Mouse (Mus musculus) natural killer cell, adult 2 months (primary cell): ENCODE data around the gene Smad9.

Experiments used
- DNase-seq, 2 experiments: peaks; one replicate each; pipeline ENCODE4 v3.0.0; 2022; ENCODE audit warnings: low spot score in 2 of 2

The Smad9 gene

DNA sequence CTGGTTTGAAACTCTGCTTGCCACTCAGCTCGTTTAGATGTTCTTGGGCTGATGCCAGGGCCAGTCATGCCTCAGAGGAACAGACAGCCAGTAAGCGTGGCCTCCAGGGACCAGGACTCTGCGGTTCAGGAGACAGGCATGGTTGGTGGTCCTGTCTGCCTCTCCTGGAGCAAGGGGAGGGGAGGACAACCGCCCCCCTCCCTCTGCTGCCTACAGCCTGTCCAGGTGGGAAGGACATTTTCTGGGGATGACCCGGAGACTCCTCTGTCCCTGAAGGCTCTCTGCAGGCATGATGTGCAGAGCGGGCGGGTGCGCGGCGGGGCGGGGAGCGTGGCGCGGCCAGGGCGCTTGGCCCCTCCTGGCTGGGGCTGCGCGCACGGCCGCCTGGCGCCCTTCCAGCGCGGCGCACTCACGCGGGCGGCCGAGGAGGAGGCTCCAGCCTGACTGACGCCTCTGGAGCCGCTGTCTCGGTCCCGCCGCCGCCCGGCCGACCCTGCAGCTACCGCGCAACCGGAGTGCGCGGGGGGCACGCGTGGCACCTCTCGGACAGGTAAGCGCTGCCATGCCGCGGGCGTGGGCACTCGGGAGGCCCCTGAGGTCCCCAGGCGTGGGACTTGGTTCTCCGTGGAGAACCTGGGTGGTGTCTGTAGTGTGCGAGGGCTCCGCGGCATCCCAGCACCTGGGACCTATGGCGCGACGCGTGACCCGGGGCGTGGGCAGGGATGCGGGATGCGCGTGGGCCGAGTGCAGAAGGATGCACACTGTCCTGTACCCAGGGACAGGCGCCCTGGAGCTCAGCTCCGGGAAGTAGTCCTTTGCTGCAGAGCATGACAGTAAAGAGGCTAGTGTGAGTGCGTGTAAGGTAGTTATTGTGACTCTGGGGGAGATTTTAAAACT lies at the start of gene Smad9:
TSS of gene Smad9 (plus strand) at position 438 of the 897 bp plus-strand sequence.
- no peak for DNase-seq

GRCm38 (mm10) chr3:54708972-54709371 lies 46.4 kb upstream of the Smad9 start:
- peak; percentile 42 to 51 for DNase-seq

- no peak for DNase-seq
Measured at GRCm38 (mm10) chr3:54714253-54714652, 41.1 kb upstream of the Smad9 start, which contains the start of gene Gm21958. Gene Gm21958, minus strand, starts transcription at chr3:54714353.

DNA sequence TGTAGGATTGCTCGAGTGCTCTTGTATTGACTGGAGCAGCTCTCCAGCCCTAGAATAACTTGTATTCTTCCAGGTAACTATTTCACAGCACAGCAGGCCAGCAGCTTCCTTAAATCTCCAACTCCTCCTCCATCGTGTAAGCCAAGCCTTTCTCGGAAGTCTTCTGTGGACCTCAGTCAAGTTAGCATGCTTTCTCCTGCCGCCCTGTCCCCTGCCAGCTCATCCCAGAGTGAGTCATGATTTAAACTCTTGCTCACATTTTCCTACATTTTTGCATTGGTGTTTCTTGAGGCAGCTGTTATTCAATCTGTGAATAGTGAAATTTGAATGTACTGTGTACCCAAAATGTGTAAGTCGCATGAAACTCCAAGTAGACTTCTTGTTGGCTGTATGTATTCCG lies 39.9 kb upstream of the Smad9 start:
- DNase-seq, result no peak

DNA sequence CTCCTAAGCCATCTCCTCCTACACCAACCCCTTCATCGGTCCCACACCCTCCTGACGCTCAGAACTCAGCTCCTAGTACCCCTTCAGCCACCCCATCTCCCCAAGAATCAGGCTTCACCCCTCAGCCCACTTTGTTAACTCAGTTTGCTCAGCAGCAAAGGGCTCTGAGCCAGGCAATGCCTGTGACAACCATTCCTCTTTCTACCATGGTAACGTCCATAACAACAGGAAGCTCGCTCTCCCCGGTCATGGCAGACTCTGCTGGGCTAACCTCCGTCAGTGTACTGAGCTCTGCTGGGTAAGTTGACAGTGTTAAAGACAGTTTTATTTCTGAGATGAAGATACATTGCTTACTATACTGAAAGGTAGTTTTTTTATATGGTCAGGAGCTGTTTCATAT lies 38.0 kb upstream of the Smad9 start:
- no peak for DNase-seq

GRCm38 (mm10) chr3:54718947-54719346 lies 36.4 kb upstream of the Smad9 start:
- DNase-seq, result no peak

DNA sequence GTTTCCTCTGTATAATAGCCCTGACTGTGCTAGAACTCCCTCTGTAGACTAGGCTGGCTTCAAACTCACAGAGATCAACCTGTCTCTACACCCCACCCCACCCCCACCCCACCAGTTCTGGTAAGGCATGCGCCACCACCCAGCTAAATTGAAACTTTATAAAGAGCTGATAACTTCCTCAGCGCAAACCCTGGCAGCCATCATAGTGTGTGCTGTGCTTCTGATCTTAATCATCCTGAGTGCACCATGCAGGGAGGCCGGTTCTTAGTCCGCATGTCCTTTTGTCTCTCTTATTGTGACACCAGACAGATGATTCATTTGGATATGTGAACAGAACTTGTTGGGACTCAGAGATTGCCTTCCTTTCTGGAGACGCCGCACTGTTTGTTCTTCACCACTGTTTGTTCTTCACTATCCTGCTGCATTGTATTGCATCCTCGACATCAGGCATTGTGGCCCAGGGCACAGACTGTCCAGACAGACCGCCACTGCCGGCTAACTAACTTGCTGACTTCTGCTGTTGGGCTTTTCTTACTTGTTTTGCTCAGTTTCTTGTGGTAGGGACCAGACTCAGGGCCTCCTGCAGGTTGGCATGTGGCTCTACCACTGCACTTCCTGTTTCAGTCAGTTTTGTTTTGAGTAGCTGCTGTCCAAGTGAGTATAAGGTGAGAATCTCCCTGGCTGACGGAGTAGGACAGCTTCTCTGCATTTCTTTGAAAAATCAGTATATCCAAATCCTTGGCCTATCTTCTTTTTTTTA lies 31.5 kb upstream of the Smad9 start:
- DNase-seq, result peak; percentile 67

DNA sequence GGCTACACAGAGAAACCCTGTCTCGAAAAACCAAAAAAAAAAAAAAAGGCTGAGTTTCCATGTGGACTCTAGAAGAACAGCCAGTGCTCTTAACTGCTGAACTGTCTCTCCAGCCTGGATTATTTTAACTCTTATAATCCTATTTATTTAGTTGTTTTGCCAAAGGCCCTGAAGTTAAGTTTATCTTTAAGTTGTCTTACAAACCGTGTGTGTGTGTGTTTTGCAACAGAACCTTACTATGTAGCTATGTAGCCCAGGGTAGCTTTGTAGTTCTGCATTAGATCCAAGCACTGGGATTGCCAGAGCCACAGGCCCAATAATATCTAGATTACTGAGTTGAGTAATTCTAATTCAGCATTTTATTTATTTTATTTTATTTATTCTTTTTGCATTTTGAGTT lies 30.0 kb upstream of the Smad9 start:
- DNase-seq, result no peak

DNA sequence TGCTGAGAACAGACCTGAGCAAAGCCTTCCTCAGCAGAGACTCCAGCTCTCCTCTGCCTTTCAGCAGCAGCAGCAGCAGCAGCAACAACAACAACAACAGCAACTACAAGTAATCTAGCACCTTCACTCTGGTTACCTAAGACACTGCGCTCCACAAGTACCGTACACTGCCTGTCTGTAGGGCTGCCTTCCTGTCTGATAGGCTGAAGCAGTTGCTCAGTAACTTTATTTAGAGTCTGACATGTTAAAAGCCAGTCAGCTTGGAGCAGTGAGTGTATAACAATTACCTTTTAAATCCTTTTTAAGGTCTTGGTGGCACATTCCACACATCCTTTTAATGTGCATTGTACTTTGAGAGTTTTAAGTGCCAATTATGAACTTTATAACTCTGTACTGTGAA lies 27.8 kb upstream of the Smad9 start:
- DNase-seq, result no peak

- DNase-seq, result no peak
Measured at GRCm38 (mm10) chr3:54728100-54728499, 27.3 kb upstream of the Smad9 start.

GRCm38 (mm10) chr3:54731626-54732150 lies 23.7 kb upstream of the Smad9 start:
- DNase-seq, result no peak

DNA sequence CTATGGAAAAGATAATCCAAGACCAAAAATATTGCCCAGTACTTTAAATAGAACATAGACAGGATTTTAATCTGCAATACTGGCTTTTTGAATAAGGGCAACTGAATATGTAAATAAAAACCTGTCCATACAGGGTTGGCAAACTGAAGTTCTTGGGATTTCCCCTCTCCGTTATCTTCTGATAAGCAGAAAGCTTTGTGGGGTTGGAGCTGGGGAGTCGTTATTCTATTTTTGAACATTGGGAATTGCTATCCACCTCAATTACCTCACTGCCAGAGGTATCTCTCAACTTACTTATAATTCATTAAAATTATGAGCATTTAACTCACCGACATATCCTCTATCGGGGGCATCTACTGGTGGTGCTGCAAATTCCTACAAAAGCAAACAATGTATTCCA lies 23.0 kb upstream of the Smad9 start:
- DNase-seq, result no peak

- peak; percentile 82 to 88 for DNase-seq
Measured at GRCm38 (mm10) chr3:54734411-54735246, 20.8 kb upstream of the Smad9 start.

DNA sequence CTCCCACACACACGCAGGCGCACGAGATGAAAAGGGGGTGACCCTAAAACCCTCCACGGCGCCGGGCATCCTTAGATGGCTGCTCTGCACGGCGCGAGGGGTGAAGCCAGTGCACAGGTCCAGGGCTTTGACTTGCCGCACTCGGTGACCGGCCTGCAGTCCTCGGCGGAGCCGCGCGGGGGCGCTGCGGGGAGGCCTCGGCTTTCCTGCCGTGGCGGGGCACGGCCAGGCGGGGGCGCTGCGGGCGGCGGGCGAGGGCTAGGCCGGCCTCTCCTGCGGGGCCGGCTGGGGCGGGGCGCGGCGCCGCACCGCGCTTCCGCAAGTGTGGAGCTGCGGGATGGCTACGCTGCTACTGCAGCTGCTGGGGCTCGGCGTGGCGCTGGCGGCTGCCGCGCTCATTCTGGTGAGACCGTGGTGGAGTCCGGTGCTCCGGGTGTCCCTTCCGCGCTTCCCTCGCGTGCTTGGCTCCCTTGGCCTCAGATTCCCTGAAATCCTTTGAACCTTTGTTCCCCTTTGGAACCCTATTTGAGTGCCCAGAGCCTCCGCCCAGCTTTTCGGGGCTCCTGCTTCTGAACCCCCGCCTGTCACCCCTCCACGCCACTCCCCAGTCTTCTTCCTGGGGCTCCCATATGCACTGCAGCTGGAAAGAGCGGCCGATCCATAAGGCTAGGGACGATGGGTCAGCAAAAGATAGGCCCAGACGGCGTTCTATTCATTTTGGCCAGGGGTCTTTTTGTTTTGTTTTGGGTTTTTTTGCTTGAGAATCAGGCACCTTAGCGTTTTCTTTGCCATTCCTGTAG lies 19.9 kb upstream of the Smad9 start, which contains the start of the genes Exosc8 and Alg5:
TSS of gene Exosc8 (minus strand) at position 147 of the 800 bp plus-strand sequence.
TSS of gene Alg5 (plus strand) at position 293 of the 800 bp plus-strand sequence.
- DNase-seq, result peak; percentile 94 to 96

GRCm38 (mm10) chr3:54736101-54736927 lies 19.1 kb upstream of the Smad9 start:
- no peak for DNase-seq

GRCm38 (mm10) chr3:54737317-54737716 lies 18.1 kb upstream of the Smad9 start:
- no peak for DNase-seq

- DNase-seq, result no peak
Measured at GRCm38 (mm10) chr3:54741965-54742364, 13.4 kb upstream of the Smad9 start.

GRCm38 (mm10) chr3:54745799-54746198 lies 9.6 kb upstream of the Smad9 start:
- no peak for DNase-seq

DNA sequence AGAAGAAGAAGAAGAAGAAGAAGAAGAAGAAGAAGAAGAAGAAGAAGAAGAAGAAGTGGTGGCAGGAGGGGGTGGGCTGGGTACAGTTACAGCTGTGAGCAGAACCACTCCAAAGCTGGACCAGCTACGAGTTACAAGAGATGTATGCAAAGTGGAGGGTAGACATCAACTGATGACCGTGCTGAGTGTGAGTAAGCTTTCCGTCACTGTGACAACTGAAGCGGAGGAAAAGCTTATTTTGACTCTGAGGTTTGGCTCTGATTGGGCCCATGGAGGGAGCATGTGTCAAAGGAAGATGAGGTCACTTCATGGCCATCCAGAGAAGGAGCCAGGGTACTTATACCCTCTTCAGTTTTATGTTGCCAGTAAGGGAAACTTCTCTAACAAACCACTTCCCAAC lies 2.0 kb upstream of the Smad9 start:
- DNase-seq, result no peak

DNA sequence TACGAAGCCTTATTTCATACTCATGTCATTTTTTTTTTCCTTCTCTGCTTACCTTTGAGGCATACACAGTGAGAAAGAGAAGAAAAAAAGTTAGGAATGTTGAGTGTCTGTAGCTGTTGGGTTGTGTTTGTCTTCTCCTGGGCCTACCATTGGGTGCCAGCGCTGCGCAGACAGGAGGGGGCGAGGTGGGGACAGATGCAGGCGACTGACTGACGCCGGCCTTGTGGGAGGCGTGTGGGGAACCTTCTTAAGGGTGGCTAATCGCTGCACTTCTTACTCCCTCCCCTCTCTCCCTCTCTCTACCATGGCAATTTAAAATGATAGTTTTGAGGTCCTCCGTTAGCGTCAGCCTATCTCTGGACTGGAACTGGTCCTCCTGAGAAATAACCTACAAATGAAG lies 676 bp downstream of the Smad9 start:
- DNase-seq, result no peak
